Comparison of ENCODE assay signal across 24 mouse cellular contexts in the genomic region with DNA sequence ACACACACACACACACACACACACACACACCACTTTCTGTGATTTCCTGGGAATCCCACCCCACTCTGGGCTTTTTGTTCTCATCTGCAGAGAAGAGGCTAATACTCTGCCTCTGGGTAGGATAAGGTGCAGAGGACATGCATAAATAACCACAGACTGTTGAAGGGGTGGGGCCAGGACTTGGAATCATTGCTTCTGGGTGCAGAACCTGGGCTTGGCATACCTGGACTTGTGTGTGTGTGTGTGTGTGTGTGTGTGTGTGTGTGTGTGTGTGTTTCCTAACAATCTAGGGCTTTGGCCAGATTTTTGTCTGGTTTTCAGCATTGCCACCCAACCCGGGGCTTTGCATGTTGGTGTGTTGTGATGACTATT. TPM values are rescaled to one million over a fixed set of nuclear protein-coding genes. Genes with fewer than 3 reads are reported as not detected.
DNase-seq lines count a peak whose midpoint lies in the region; ATAC-seq lines count a peak whose summit lies in the region.
"Had no signal": no experiment of that assay in that cellular context is flagged by ENCODE, and none has a peak within 500 bp of the region (broad histone marks: within the 10 kb centered on the region; RNA-seq: fewer than 3 reads in every experiment).

No protein-coding gene starts in this region.

- 71% methylated on average over 1 of the region's 1 CpGs for WGBS in kidney, embryonic 14.5 days
- WGBS in midbrain, embryonic 10.5 days, result 90% methylated on average over 1 of the region's 1 CpGs

- H3K9me3 ChIP-seq in kidney, embryonic 14.5 days (ENCODE audit: control insufficient read depth, low read length), result no peaks in the 10 kb centered on the region
- H3K9me3 ChIP-seq in midbrain, embryonic 10.5 days (replicated peaks), result no peaks in the 10 kb centered on the region
- H3K9me3 ChIP-seq: embryonic facial prominence, embryonic 15.5 days; forebrain, embryonic 12.5 days; heart, embryonic 10.5 days; heart, embryonic 15.5 days; hindbrain, embryonic 12.5 days; limb, embryonic 12.5 days; liver, embryonic 15.5 days; megakaryocyte, embryonic 14.5 days; midbrain, embryonic 13.5 days; neural tube, embryonic 13.5 days had no signal

- H3K4me1 ChIP-seq in kidney, embryonic 14.5 days (ENCODE audit: control insufficient read depth, insufficient read depth, low read length), result 0 out of 2 replicates have a peak, but pooled peaks cover 2% of the 10 kb centered on the region
- peaks cover 29% of the 10 kb centered on the region for H3K4me1 ChIP-seq in midbrain, embryonic 10.5 days
- H3K4me1 ChIP-seq: heart, embryonic 15.5 days; liver, embryonic 15.5 days had no signal

- 0 out of 2 replicates have a peak, but pooled peaks cover 2% of the 10 kb centered on the region for H3K27me3 ChIP-seq in kidney, embryonic 14.5 days (ENCODE audit: control insufficient read depth, insufficient read depth, low read length)
- H3K27me3 ChIP-seq in midbrain, embryonic 10.5 days (ENCODE audit: low read depth, poor library complexity, severe bottlenecking), result peaks cover 21% of the 10 kb centered on the region
- H3K27me3 ChIP-seq: embryonic facial prominence, embryonic 15.5 days; liver, embryonic 15.5 days; midbrain, embryonic 13.5 days; neural tube, embryonic 13.5 days had no signal

- H3K36me3 ChIP-seq in kidney, embryonic 14.5 days (ENCODE audit: control insufficient read depth, insufficient read depth, low read length), result no peaks in the 10 kb centered on the region
- no peaks in the 10 kb centered on the region for H3K36me3 ChIP-seq in midbrain, embryonic 10.5 days
- H3K36me3 ChIP-seq: embryonic facial prominence, embryonic 15.5 days; forebrain, embryonic 12.5 days; heart, embryonic 10.5 days; heart, embryonic 15.5 days; hindbrain, embryonic 12.5 days; limb, embryonic 12.5 days; liver, embryonic 15.5 days; midbrain, embryonic 13.5 days; neural tube, embryonic 13.5 days had no signal

- no peak overlapping the region for H3K4me3 ChIP-seq in kidney, embryonic 14.5 days (ENCODE audit: low read length)
- no peak overlapping the region for H3K4me3 ChIP-seq in midbrain, embryonic 10.5 days
- H3K4me3 ChIP-seq: embryonic facial prominence, embryonic 15.5 days; forebrain, embryonic 12.5 days; heart, embryonic 10.5 days; heart, embryonic 15.5 days; hindbrain, embryonic 12.5 days; limb, embryonic 12.5 days; liver, embryonic 15.5 days; megakaryocyte, embryonic 14.5 days; midbrain, embryonic 13.5 days; neural tube, embryonic 13.5 days had no signal

- H3K27ac ChIP-seq in kidney, embryonic 14.5 days (ENCODE audit: low read depth, low read length), result no peak overlapping the region
- no peak overlapping the region for H3K27ac ChIP-seq in midbrain, embryonic 10.5 days (replicated peaks)
- H3K27ac ChIP-seq: embryonic facial prominence, embryonic 15.5 days; forebrain, embryonic 12.5 days; heart, embryonic 10.5 days; heart, embryonic 15.5 days; hindbrain, embryonic 12.5 days; hindbrain, postnatal 0 days; limb, embryonic 12.5 days; liver, embryonic 15.5 days; midbrain, embryonic 13.5 days; neural tube, embryonic 13.5 days had no signal

- intact Hi-C loops in left cerebral cortex, postnatal 4 days (cut with DNase I), result no loop called here

- peak; percentile 53 for DNase-seq in kidney, adult 11 months
- peak; percentile 12 for DNase-seq in NIH3T3 (ENCODE audit: low read depth)
- DNase-seq in kidney, adult 8-10 months, result peak; percentile 39 to 56
- DNase-seq in kidney, postnatal 10 days, result peak; percentile 54
- DNase-seq in midbrain, embryonic 10.5 days (ENCODE audit: low spot score), result no peak
- no peak for DNase-seq in left cerebral cortex, postnatal 4 days
- DNase-seq in layer of hippocampus, postnatal 10 days (ENCODE audit: low spot score in 2 of 2), result no peak
- DNase-seq: forebrain, postnatal 0 days had no signal

- no peak overlapping the region for H3K4me2 ChIP-seq in kidney, embryonic 14.5 days (replicated peaks; ENCODE audit: low read depth, low read length)
- H3K4me2 ChIP-seq: embryonic facial prominence, embryonic 15.5 days; forebrain, embryonic 12.5 days; heart, embryonic 15.5 days; hindbrain, embryonic 12.5 days; limb, embryonic 12.5 days; liver, embryonic 15.5 days; midbrain, embryonic 13.5 days; neural tube, embryonic 13.5 days had no signal

- no peak overlapping the region for H3K9ac ChIP-seq in kidney, embryonic 14.5 days (ENCODE audit: low read depth, low read length)
- H3K9ac ChIP-seq: embryonic facial prominence, embryonic 15.5 days; forebrain, embryonic 12.5 days; forebrain, postnatal 0 days; heart, embryonic 15.5 days; hindbrain, embryonic 12.5 days; limb, embryonic 12.5 days; liver, embryonic 15.5 days; midbrain, embryonic 13.5 days; neural tube, embryonic 13.5 days had no signal

- ATAC-seq in kidney, embryonic 14.5 days (ENCODE audit: low FRiP score, low TSS enrichment), result no peak
- ATAC-seq: forebrain, postnatal 0 days; intestine, postnatal 0 days; midbrain, embryonic 13.5 days had no signal

RNA-seq across cellular contexts. Expression of a gene that starts 10.3 kb away (rescaled TPM):
- polyA plus RNA-seq in kidney, embryonic 14.5 days (2014; fragmentation: Nextera tagmentation; extraction: Ambion mirVana), result 0.07 and 0.09 TPM in 2 replicates
- polyA plus RNA-seq in midbrain, embryonic 10.5 days (2016; fragmentation: Nextera tagmentation; extraction: Ambion mirVana), result 0.10 and 0.25 TPM in 2 replicates
- total RNA-seq in left cerebral cortex, postnatal 4 days (2021), result 10 to 100 TPM; 20.9 to 25.5 TPM
- 10 to 100 TPM; 17.5 to 17.8 TPM for total RNA-seq in layer of hippocampus, postnatal 10 days (2021)
- total RNA-seq: common myeloid progenitor, adult 5-6 weeks; granulocyte monocyte progenitor cell, adult 5-6 weeks; MEL had no signal
- polyA plus RNA-seq: liver, embryonic 15.5 days had no signal

Comparison
In these comparisons a context has a peak if more than half of its experiments do, and no peak if none do; other contexts are left out.
1. DNase-seq: peak in kidney, adult 11 months (single experiment), NIH3T3 (single experiment), kidney, adult 8-10 months (2 of 2) and kidney, postnatal 10 days (single experiment); none in midbrain, embryonic 10.5 days (single experiment), left cerebral cortex, postnatal 4 days (single experiment) and layer of hippocampus, postnatal 10 days (0 of 2).